Comparison of ENCODE assay signal across 25 mouse cellular contexts in genomic region chr4:155046636-155047035, GRCm38 (mm10). TPM values are rescaled to one million over a fixed set of nuclear protein-coding genes. Genes with fewer than 3 reads are reported as not detected.
"Had no signal": no experiment of that assay in that cellular context is flagged by ENCODE, and none has a peak within 500 bp of the region (broad histone marks: within the 10 kb centered on the region; RNA-seq: fewer than 3 reads in every experiment).

No protein-coding gene starts in this region.

- DNase-seq: gastrocnemius, postnatal 14 days; gastrocnemius, postnatal 36 days; heart, adult 2 months; heart, postnatal 14 days; heart, postnatal 36 days; kidney, adult 18-20 months; kidney, adult 8-10 months; kidney, postnatal 10 days; kidney, postnatal 25 days; kidney, postnatal 4 days; liver; liver, embryonic 13.5 days had no signal

- H3K9me3 ChIP-seq: heart, embryonic 13.5 days; heart, embryonic 15.5 days; hindbrain, embryonic 13.5 days; hindbrain, embryonic 15.5 days; limb, embryonic 10.5 days; limb, embryonic 12.5 days; liver, embryonic 13.5 days; liver, embryonic 15.5 days had no signal

- ATAC-seq: hindbrain, postnatal 0 days; intestine, embryonic 16.5 days had no signal

- H3K4me3 ChIP-seq: heart, adult 2 months; heart, embryonic 13.5 days; heart, embryonic 15.5 days; hindbrain, embryonic 13.5 days; hindbrain, embryonic 15.5 days; left cerebral cortex, adult 2 months; limb, embryonic 10.5 days; limb, embryonic 12.5 days; liver, embryonic 13.5 days; liver, embryonic 15.5 days had no signal

- H3K9ac ChIP-seq: heart, embryonic 13.5 days; heart, embryonic 15.5 days; hindbrain, embryonic 13.5 days; hindbrain, embryonic 15.5 days; limb, embryonic 12.5 days; liver, embryonic 13.5 days; liver, embryonic 15.5 days had no signal

- H3K4me1 ChIP-seq: liver, embryonic 13.5 days; liver, embryonic 15.5 days had no signal

- H3K4me2 ChIP-seq: heart, embryonic 11.5 days; heart, embryonic 13.5 days; heart, embryonic 15.5 days; hindbrain, embryonic 13.5 days; hindbrain, embryonic 15.5 days; limb, embryonic 12.5 days; liver, embryonic 11.5 days; liver, embryonic 13.5 days; liver, embryonic 15.5 days had no signal

- H3K36me3 ChIP-seq: heart, embryonic 13.5 days; heart, embryonic 15.5 days; hindbrain, embryonic 13.5 days; hindbrain, embryonic 15.5 days; limb, embryonic 10.5 days; limb, embryonic 12.5 days; liver, embryonic 13.5 days; liver, embryonic 15.5 days had no signal

- H3K27ac ChIP-seq: heart, adult 2 months; heart, embryonic 13.5 days; heart, embryonic 15.5 days; hindbrain, embryonic 13.5 days; hindbrain, embryonic 15.5 days; hindbrain, postnatal 0 days; left cerebral cortex, adult 2 months; limb, embryonic 10.5 days; limb, embryonic 12.5 days; liver, embryonic 13.5 days; liver, embryonic 15.5 days had no signal

RNA-seq across cellular contexts. Expression of gene Plch2, which starts 9.9 kb away (rescaled TPM):
- total RNA-seq: heart, adult 2 months; heart, postnatal 36 days; hematopoietic stem cell, adult 5-6 weeks had no signal
- polyA plus RNA-seq: liver, embryonic 15.5 days had no signal
